Mouse (Mus musculus): ENCODE results near the gene Cyren. TPM values are rescaled to one million over a fixed set of nuclear protein-coding genes. Genes with fewer than 3 reads are reported as not detected.

The Cyren gene
- polyA plus RNA-seq, 1 experiment from 2014 or later = 13.3 TPM

DNA sequence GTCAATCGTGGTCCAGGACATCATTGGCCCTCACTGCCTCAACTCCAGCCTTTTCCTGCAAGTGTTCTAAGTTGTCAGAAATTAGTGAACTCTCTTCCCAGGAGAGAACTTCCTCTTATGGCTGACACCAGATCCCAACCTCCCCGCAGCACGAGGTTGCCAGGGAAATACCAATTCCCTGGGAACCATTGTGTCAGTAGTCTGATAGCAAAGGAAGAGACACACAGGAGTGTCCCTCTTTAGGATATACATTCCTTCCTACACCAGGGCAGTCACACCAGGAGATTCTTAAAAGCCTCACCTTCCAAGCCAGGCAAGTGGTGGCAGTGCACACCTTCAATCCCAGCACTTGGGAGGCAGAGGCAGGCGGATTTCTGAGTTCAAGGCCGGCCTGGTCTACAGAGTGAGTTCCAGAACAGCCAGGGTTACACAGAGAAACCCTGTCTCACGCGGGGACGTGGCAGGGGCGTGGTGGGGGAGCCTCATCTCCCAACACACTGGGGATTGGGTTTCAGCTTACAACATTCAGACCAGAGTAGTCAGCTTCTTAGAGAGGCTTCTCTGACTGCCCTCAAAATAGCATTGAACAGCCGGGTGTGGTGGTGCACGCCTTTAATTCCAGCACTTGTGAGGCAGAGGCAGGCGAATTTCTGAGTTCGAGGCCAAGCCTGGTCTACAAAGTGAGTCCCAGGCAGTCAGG, 35.6 kb upstream of the Cyren start:
- no peak overlapping the region for H3K9ac ChIP-seq (ENCODE audit: low read length)
- ATAC-seq (ENCODE audit: insufficient read depth, low FRiP score, low TSS enrichment) (no peak), DNase-seq (ENCODE audit: low spot score) (no peak)
- H3K4me1 ChIP-seq (ENCODE audit: control insufficient read depth, insufficient read depth, low read length) = peaks cover 5% of the 10 kb centered on the region; the same call in 1 of the 2 replicates
- no peaks in the 10 kb centered on the region for H3K36me3 ChIP-seq (ENCODE audit: control insufficient read depth, insufficient read depth, low read length)
- no peaks in the 10 kb centered on the region for H3K27me3 ChIP-seq (ENCODE audit: control insufficient read depth, insufficient read depth, low read length)
- 86% methylated on average over 13 of the region's 13 CpGs for WGBS
- no peak overlapping the region for H3K27ac ChIP-seq (ENCODE audit: low read depth, low read length)
- no peak overlapping the region for H3K4me2 ChIP-seq (ENCODE audit: low read depth)
- no peaks in the 10 kb centered on the region for H3K9me3 ChIP-seq (ENCODE audit: control insufficient read depth, low read length)
- no peak overlapping the region for H3K4me3 ChIP-seq (ENCODE audit: low read depth, low read length)

DNA sequence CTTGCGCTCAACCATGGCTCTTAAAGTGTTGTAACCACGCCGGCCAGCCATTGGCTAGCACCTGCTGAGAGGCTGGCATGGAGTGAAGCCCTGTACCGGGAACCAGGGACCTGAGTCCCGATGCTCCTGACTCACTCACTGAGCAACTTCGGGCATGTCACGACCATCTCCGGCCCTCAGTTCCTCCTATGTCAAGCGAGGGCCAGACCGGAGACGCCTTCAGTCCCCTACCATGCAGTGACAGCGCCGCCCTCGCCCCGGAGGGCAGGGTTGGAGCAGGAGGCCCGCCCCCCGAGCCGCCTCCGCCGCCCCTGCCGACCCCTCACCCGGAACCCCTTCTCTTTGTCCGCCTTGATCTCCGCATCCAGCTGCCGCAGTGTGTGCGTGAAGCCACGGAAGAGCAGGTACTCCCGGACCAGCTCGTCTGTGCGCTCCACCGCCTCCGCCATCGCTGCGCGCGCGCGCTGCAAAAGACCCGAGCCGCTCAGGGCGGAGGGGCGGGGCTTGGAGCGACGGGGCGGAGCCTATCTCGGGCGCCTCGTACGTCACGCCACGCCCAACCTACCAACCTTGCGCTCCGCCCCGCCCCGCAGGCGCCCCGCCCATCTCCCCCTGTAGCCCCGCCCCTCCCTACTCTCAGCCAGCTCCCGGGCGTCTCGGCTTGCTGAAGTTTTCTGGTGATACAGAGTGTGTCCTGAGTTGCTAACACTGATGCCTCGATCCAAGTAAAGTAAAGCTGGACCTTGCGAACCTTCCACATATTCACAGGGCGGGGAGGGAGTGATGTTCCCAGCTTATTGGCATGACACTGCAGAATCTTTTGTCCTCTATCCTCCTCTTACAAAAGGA, 32.7 kb upstream of the Cyren start, which contains the start of gene Wdr91:
Wdr91 (minus strand) TSS at position 506 of the 849 bp plus-strand sequence.
- peak; percentile 97 for DNase-seq (ENCODE audit: low spot score)
- H3K36me3 ChIP-seq (ENCODE audit: control insufficient read depth, insufficient read depth, low read length) = no peaks in the 10 kb centered on the region
- peak within 1 kb of the TSS; percentile 71 for H3K9ac ChIP-seq (ENCODE audit: low read length)
- peaks cover 5% of the 10 kb centered on the region; the same call in 1 of the 2 replicates for H3K4me1 ChIP-seq (ENCODE audit: control insufficient read depth, insufficient read depth, low read length)
- H3K27me3 ChIP-seq (ENCODE audit: control insufficient read depth, insufficient read depth, low read length) = no peaks in the 10 kb centered on the region
- H3K4me2 ChIP-seq (ENCODE audit: low read depth) = peak within 1 kb of the TSS; percentile 40
- no peaks in the 10 kb centered on the region for H3K9me3 ChIP-seq (ENCODE audit: control insufficient read depth, low read length)
- peak within 1 kb of the TSS; percentile 70 for H3K4me3 ChIP-seq (ENCODE audit: low read depth, low read length)
- under 1% methylated on average over 62 of the region's 64 CpGs for WGBS
- ATAC-seq (ENCODE audit: insufficient read depth, low FRiP score, low TSS enrichment) = peak; percentile 91
- H3K27ac ChIP-seq (ENCODE audit: low read depth, low read length) = no peak within 1 kb of the TSS

DNA sequence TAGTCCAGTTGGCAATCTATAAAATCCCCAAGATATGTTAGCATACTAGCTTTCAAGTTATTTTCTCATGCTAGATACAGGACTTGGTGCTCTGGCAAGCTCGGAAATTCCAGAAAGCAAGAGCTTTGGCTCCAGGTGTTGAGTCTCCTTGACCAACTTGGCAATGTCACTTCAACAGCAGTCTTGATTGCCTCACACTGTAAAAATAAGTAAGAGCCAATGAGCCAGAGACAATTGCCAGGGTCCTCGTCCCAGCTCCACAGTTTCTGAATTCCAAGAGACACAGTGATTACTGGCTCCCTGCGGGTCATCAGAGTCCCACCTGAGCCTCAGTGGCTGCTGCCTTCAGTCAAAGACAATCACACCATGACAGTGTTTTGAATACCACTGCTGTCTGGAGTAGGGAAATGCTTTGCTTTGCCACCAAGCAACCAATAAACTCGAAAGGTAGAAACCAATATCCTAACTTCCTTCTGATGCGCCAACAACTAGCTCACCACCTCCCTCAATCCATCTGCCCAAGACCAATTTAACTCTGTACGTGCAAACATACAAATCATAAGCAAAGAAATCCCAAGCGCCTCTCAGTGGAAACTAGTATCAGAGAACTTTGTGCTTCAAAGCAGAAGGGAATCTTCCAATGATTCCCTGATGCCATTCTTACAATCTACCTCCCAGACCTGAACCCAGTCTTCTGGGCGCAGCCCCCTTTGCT, 31.9 kb upstream of the Cyren start:
- H3K9me3 ChIP-seq (ENCODE audit: control insufficient read depth, low read length) = no peaks in the 10 kb centered on the region
- no peaks in the 10 kb centered on the region for H3K27me3 ChIP-seq (ENCODE audit: control insufficient read depth, insufficient read depth, low read length)
- 0 out of 2 replicates have a peak, but pooled peaks cover 2% of the 10 kb centered on the region for H3K36me3 ChIP-seq (ENCODE audit: control insufficient read depth, insufficient read depth, low read length)
- ATAC-seq (ENCODE audit: insufficient read depth, low FRiP score, low TSS enrichment) = no peak
- H3K4me2 ChIP-seq (ENCODE audit: low read depth) = peak overlapping the region; percentile 40
- H3K27ac ChIP-seq (ENCODE audit: low read depth, low read length) = no peak overlapping the region
- H3K9ac ChIP-seq (ENCODE audit: low read length) = peak overlapping the region; percentile 71
- DNase-seq (ENCODE audit: low spot score) = no peak
- 48% methylated on average over 8 of the region's 8 CpGs for WGBS
- H3K4me1 ChIP-seq (ENCODE audit: control insufficient read depth, insufficient read depth, low read length) = peaks cover 5% of the 10 kb centered on the region; the same call in 1 of the 2 replicates
- H3K4me3 ChIP-seq (ENCODE audit: low read depth, low read length) = peak overlapping the region; percentile 70

DNA sequence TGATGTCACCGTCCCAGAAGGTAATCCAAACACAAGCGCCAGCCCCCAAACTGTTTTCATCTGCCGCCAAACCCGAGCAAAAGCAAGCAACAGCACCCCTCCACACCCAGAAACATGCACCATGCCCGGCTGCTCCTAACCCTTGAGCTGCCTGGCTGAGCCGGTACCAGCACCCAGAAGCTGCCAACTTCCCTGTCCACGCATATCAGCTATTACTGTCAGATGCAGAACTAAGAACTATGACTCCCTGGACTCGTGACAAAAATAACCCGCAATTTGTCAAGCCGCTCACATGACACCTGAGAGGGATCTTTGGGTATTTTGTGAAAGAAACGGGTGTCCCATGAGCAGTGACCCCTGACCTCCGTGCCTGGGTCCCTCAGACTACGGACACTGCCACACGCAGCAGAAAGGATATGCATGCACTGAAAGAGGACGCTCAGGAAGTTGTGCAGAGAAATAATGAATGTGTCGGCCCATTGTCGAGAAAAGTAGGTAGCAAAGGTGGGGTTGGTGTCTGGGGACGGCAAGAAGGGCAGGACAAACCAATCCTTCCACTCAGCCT, 29.9 kb upstream of the Cyren start:
- no peak for ATAC-seq (ENCODE audit: insufficient read depth, low FRiP score, low TSS enrichment)
- Histone ChIP-seq H3K36me3 (ENCODE audit: control insufficient read depth, insufficient read depth, low read length) (0 out of 2 replicates have a peak, but pooled peaks cover 6% of the 10 kb centered on the region), H3K4me3 (ENCODE audit: low read depth, low read length) (no peak overlapping the region), H3K9me3 (ENCODE audit: control insufficient read depth, low read length) (no peaks in the 10 kb centered on the region), H3K9ac (ENCODE audit: low read length) (no peak overlapping the region), H3K27me3 (ENCODE audit: control insufficient read depth, insufficient read depth, low read length) (no peaks in the 10 kb centered on the region), H3K4me1 (ENCODE audit: control insufficient read depth, insufficient read depth, low read length) (peaks cover 5% of the 10 kb centered on the region; the same call in 1 of the 2 replicates), H3K4me2 (ENCODE audit: low read depth) (no peak overlapping the region), H3K27ac (ENCODE audit: low read depth, low read length) (no peak overlapping the region)
- 89% methylated on average over 18 of the region's 18 CpGs for WGBS
- no peak for DNase-seq (ENCODE audit: low spot score)

DNA sequence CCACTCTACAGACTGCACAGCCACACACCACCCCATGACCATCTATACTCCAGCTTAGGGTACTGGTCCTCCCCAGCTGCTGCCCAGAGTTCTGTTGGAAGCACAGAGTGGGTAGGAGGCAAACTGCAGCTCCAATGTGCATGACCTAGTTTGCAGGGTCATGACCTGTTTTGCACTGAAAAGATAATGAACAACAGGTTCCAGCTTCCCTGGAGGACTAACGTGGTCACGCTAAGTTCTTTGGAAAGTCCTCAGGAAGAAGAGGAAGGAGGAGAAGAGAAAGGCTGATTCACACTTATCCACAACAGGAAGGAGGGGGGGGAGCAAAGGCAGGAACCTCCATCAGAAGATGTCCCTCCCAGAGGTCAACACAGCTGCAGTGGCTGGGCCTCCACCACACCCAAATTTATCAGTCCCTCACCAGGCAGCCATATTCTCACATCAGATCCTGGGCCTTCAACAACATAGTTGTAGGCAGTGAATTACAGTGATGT, 29.3 kb upstream of the Cyren start:
- no peak overlapping the region for H3K4me2 ChIP-seq (ENCODE audit: low read depth)
- no peaks in the 10 kb centered on the region for H3K9me3 ChIP-seq (ENCODE audit: control insufficient read depth, low read length)
- no peak overlapping the region for H3K27ac ChIP-seq (ENCODE audit: low read depth, low read length)
- H3K36me3 ChIP-seq (ENCODE audit: control insufficient read depth, insufficient read depth, low read length) = 0 out of 2 replicates have a peak, but pooled peaks cover 6% of the 10 kb centered on the region
- DNase-seq (ENCODE audit: low spot score) (no peak), ATAC-seq (ENCODE audit: insufficient read depth, low FRiP score, low TSS enrichment) (no peak)
- no peak overlapping the region for H3K4me3 ChIP-seq (ENCODE audit: low read depth, low read length)
- peaks cover 5% of the 10 kb centered on the region; the same call in 1 of the 2 replicates for H3K4me1 ChIP-seq (ENCODE audit: control insufficient read depth, insufficient read depth, low read length)
- WGBS = 68% methylated on average over 2 of the region's 2 CpGs
- no peaks in the 10 kb centered on the region for H3K27me3 ChIP-seq (ENCODE audit: control insufficient read depth, insufficient read depth, low read length)
- no peak overlapping the region for H3K9ac ChIP-seq (ENCODE audit: low read length)

DNA sequence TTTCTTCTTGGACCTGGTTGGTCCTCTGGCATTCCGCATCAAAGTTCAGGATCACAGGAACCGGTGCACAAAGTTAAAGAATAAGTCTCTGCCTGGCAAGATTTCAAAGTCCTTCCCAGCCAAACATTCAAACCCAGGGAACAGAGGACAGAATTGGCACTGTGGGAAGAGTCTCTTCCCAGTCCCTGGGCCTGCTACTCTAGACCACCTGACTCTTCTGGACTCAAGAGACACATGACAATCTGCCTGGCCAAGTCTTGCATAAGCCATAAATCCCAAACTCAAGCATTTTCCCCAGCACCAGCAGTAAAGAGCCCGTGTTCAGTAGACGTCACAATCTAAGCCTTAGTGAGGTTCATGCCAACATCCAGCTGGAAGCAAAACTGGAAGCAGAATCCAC, 28.8 kb upstream of the Cyren start:
- Histone ChIP-seq H3K4me3 (ENCODE audit: low read depth, low read length) (no peak overlapping the region), H3K27me3 (ENCODE audit: control insufficient read depth, insufficient read depth, low read length) (no peaks in the 10 kb centered on the region), H3K9me3 (ENCODE audit: control insufficient read depth, low read length) (no peaks in the 10 kb centered on the region), H3K4me1 (ENCODE audit: control insufficient read depth, insufficient read depth, low read length) (peaks cover 5% of the 10 kb centered on the region; the same call in 1 of the 2 replicates), H3K36me3 (ENCODE audit: control insufficient read depth, insufficient read depth, low read length) (0 out of 2 replicates have a peak, but pooled peaks cover 6% of the 10 kb centered on the region), H3K4me2 (ENCODE audit: low read depth) (no peak overlapping the region), H3K27ac (ENCODE audit: low read depth, low read length) (no peak overlapping the region), H3K9ac (ENCODE audit: low read length) (no peak overlapping the region)
- WGBS = 87% methylated on average over 4 of the region's 4 CpGs
- ATAC-seq (ENCODE audit: insufficient read depth, low FRiP score, low TSS enrichment) = no peak
- DNase-seq (ENCODE audit: low spot score) = no peak

DNA sequence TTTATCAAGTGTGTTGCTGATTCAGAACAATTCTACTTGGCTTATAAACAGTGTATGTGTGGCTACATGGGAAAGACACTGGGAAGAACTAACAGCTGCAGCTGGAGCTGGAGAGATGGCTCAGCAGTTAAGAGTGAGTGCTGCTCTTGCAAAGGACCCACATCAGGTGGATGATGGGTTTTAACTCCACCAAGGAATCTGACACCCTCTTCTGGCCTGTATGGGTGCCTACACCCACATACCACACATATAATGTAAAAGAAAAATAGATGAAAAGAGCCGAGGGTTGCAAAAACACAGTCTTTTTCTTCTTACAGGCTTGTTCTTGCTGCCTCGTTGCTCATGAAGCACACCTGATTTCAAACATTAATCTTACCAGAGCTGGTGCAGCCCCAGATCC, 28.3 kb upstream of the Cyren start:
- Histone ChIP-seq H3K4me2 (ENCODE audit: low read depth) (no peak overlapping the region), H3K27me3 (ENCODE audit: control insufficient read depth, insufficient read depth, low read length) (no peaks in the 10 kb centered on the region), H3K9ac (ENCODE audit: low read length) (no peak overlapping the region), H3K9me3 (ENCODE audit: control insufficient read depth, low read length) (no peaks in the 10 kb centered on the region), H3K4me1 (ENCODE audit: control insufficient read depth, insufficient read depth, low read length) (peaks cover 5% of the 10 kb centered on the region; the same call in 1 of the 2 replicates), H3K36me3 (ENCODE audit: control insufficient read depth, insufficient read depth, low read length) (0 out of 2 replicates have a peak, but pooled peaks cover 6% of the 10 kb centered on the region), H3K27ac (ENCODE audit: low read depth, low read length) (no peak overlapping the region), H3K4me3 (ENCODE audit: low read depth, low read length) (no peak overlapping the region)
- no peak for DNase-seq (ENCODE audit: low spot score)
- no peak for ATAC-seq (ENCODE audit: insufficient read depth, low FRiP score, low TSS enrichment)
- 81% methylated on average over 2 of the region's 2 CpGs for WGBS

DNA sequence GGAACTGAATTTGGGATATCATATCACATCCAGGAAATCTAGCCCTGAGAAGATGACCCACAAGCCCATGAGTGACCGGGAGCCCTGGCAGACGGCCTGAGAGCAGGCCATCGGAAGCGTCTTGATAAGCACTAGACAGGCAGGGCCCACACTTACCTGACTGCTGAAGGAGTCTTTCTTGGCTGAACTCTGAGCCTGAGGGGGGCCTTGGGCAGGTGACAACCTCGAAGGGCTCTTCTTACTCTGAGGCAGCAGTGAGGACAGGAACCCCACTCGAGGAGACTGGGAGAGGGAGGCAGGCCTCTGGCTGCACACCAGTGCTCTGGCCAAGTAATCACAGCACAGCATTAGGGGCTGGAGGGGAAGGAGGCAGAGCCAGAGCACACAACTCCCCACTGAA, 26.5 kb upstream of the Cyren start:
- no peaks in the 10 kb centered on the region for H3K27me3 ChIP-seq (ENCODE audit: control insufficient read depth, insufficient read depth, low read length)
- H3K9me3 ChIP-seq (ENCODE audit: control insufficient read depth, low read length) = no peaks in the 10 kb centered on the region
- H3K9ac ChIP-seq (ENCODE audit: low read length) = no peak overlapping the region
- 91% methylated on average over 6 of the region's 6 CpGs for WGBS
- DNase-seq (ENCODE audit: low spot score) = no peak
- no peak for ATAC-seq (ENCODE audit: insufficient read depth, low FRiP score, low TSS enrichment)
- H3K36me3 ChIP-seq (ENCODE audit: control insufficient read depth, insufficient read depth, low read length) = 0 out of 2 replicates have a peak, but pooled peaks cover 6% of the 10 kb centered on the region
- no peak overlapping the region for H3K4me3 ChIP-seq (ENCODE audit: low read depth, low read length)
- no peak overlapping the region for H3K27ac ChIP-seq (ENCODE audit: low read depth, low read length)
- no peak overlapping the region for H3K4me2 ChIP-seq (ENCODE audit: low read depth)
- H3K4me1 ChIP-seq (ENCODE audit: control insufficient read depth, insufficient read depth, low read length) = no peaks in the 10 kb centered on the region

Measured in neural tube, embryonic 11.5 days (tissue).